Mouse (Mus musculus) B cell, adult (primary cell): ENCODE measurements around the gene Rnf166. TPM values are rescaled to one million over a fixed set of nuclear protein-coding genes. Genes with fewer than 3 reads are reported as not detected.

Experiments used
- total RNA-seq: library from RNA; stranded (reverse); gene quantifications from 4 replicates; pipeline ENCODE4 v1.2.4, GENCODE M21; 2023; ENCODE audit not compliant: inconsistent age

Rnf166 gene
- total RNA-seq = 38.7 to 43.7 TPM (median 41.0 TPM) in 4 replicates

GRCm38 (mm10) chr8:122475580-122476320 is at the start of gene Rnf166, which contains the start of gene Ctu2:
TSS of gene Rnf166 (minus strand) at chr8:122476064.
TSS of gene Ctu2 (plus strand) at chr8:122476143.

GRCm38 (mm10) chr8:122460524-122461472 is 15.1 kb downstream of the Rnf166 start, which contains the start of gene Snai3:
TSS of gene Snai3 (minus strand) at chr8:122460733.

GRCm38 (mm10) chr8:122443262-122444006 is 32.4 kb downstream of the Rnf166 start, which contains the start of gene Mvd:
TSS of gene Mvd (minus strand) at chr8:122443422.

GRCm38 (mm10) chr8:122432443-122433268 is 43.2 kb downstream of the Rnf166 start, which contains the start of gene Cyba:
TSS of gene Cyba (minus strand) at chr8:122432930.

GRCm38 (mm10) chr8:122421376-122422070 is 54.3 kb downstream of the Rnf166 start, which contains the start of gene Il17c:
TSS of gene Il17c (plus strand) at chr8:122422020.

Other genes starting within 250 kb of the Rnf166 start
- gene Zfpm1, start 193.9 kb downstream of the Rnf166 start, total RNA-seq = 22.1 to 29.0 TPM (median 22.8 TPM) in 4 replicates
- gene Trhr2, start 115.3 kb downstream of the Rnf166 start, total RNA-seq = 0.51 TPM in 1 of 4 replicates, not detected in the others
- gene Zc3h18, start 99.5 kb downstream of the Rnf166 start, total RNA-seq = 97.1 to 111 TPM (median 102 TPM) in 4 replicates
- gene Il17c, start 54.0 kb downstream of the Rnf166 start, total RNA-seq = 0.83 to 2.5 TPM (median 1.8 TPM) in 3 of 4 replicates, not detected in the other
- gene Cyba, start 43.1 kb downstream of the Rnf166 start, total RNA-seq = 306 to 340 TPM (median 317 TPM) in 4 replicates
- 4.8 to 6.9 TPM (median 6.2 TPM) in 4 replicates for gene Mvd, start 32.6 kb downstream of the Rnf166 start, total RNA-seq
- gene Snai3, start 15.3 kb downstream of the Rnf166 start, total RNA-seq = 3.1 to 4.4 TPM (median 3.9 TPM) in 4 replicates
- gene Ctu2, start 79 bp upstream of the Rnf166 start, total RNA-seq = 57.5 to 66.9 TPM (median 58.8 TPM) in 4 replicates
- 50.5 to 55.1 TPM (median 53.3 TPM) in 4 replicates for gene Piezo1, start 75.3 kb upstream of the Rnf166 start, total RNA-seq
- gene Cdt1, start 92.0 kb upstream of the Rnf166 start, total RNA-seq = 154 to 175 TPM (median 169 TPM) in 4 replicates
- 78.0 to 94.8 TPM (median 88.3 TPM) in 4 replicates for gene Aprt, start 100.8 kb upstream of the Rnf166 start, total RNA-seq
- 26.1 to 34.6 TPM (median 27.1 TPM) in 4 replicates for gene Galns, start 135.4 kb upstream of the Rnf166 start, total RNA-seq
- 44.4 to 55.6 TPM (median 52.9 TPM) in 4 replicates for gene Trappc2l, start 135.6 kb upstream of the Rnf166 start, total RNA-seq
- 0.48 TPM in 1 of 4 replicates, not detected in the others for gene Pabpn1l, start 146.7 kb upstream of the Rnf166 start, total RNA-seq
- gene Cbfa2t3, start 223.0 kb upstream of the Rnf166 start, total RNA-seq = 58.9 to 63.9 TPM (median 60.8 TPM) in 4 replicates